Mouse (Mus musculus): ENCODE measurements around the gene Adamts13. TPM values are rescaled to one million over a fixed set of nuclear protein-coding genes. Genes with fewer than 3 reads are reported as not detected.

Gene Adamts13
- polyA plus RNA-seq, 1 experiment, result 0.09 TPM

GRCm38 (mm10) chr2:27027618-27028436, 54.6 kb downstream of the Adamts13 start, which contains the start of gene Slc2a6:
TSS of gene Slc2a6 (minus strand) at chr2:27027998.
- Histone ChIP-seq H3K79me2 (ENCODE audit: control insufficient read depth, insufficient read depth) (no peaks in the 10 kb centered on the region), H3ac (ENCODE audit: control insufficient read depth, insufficient read length, low read depth) (no peak within 1 kb of the TSS), H3K79me3 (ENCODE audit: low read depth) (no peaks in the 10 kb centered on the region), H3K36me3 (ENCODE audit: control insufficient read depth, insufficient read depth) (no peaks in the 10 kb centered on the region), H3K27me3 (ENCODE audit: control insufficient read depth, insufficient read depth, insufficient read length) (peaks cover 14% of the 10 kb centered on the region), H3K4me3 (ENCODE audit: insufficient read depth, poor library complexity, severe bottlenecking) (no peak within 1 kb of the TSS)
- TF ChIP-seq MAX (IDR thresholded peaks at IDR 0.05), result peak; percentile 72
- TF ChIP-seq FOSL1 (IDR thresholded peaks at IDR 0.05; ENCODE audit: insufficient read depth, low read length, poor library complexity, severe bottlenecking), result no peak

GRCm38 (mm10) chr2:27028437-27029015, 55.3 kb downstream of the Adamts13 start:
- Histone ChIP-seq H3K27me3 (ENCODE audit: control insufficient read depth, insufficient read depth, insufficient read length) (peaks cover 14% of the 10 kb centered on the region), H3K4me3 (ENCODE audit: insufficient read depth, poor library complexity, severe bottlenecking) (no peak overlapping the region), H3K79me2 (ENCODE audit: control insufficient read depth, insufficient read depth) (no peaks in the 10 kb centered on the region), H3K36me3 (ENCODE audit: control insufficient read depth, insufficient read depth) (no peaks in the 10 kb centered on the region), H3ac (ENCODE audit: control insufficient read depth, insufficient read length, low read depth) (no peak overlapping the region), H3K79me3 (ENCODE audit: low read depth) (no peaks in the 10 kb centered on the region)
- no peak for TF ChIP-seq MYOG (IDR thresholded peaks at IDR 0.05; ENCODE audit: control insufficient read depth, extremely low read depth, insufficient read length)
- no peak for TF ChIP-seq MYOD1 (IDR thresholded peaks at IDR 0.05; ENCODE audit: control insufficient read depth, insufficient read length, low read depth)
- no peak for TF ChIP-seq CEBPB (IDR thresholded peaks at IDR 0.05; ENCODE audit: low read depth)
- TF ChIP-seq FOSL1 (IDR thresholded peaks at IDR 0.05; ENCODE audit: insufficient read depth, low read length, poor library complexity, severe bottlenecking), result no peak
- no peak for TF ChIP-seq MAX (IDR thresholded peaks at IDR 0.05)
- TF ChIP-seq USF1 (IDR thresholded peaks at IDR 0.05; ENCODE audit: low read depth), result no peak
- no peak for TF ChIP-seq CTCF (IDR thresholded peaks at IDR 0.05; ENCODE audit: control insufficient read depth, insufficient read depth, insufficient read length)

- TF ChIP-seq CEBPB (IDR thresholded peaks at IDR 0.05; ENCODE audit: low read depth), result no peak
- TF ChIP-seq FOSL1 (IDR thresholded peaks at IDR 0.05; ENCODE audit: insufficient read depth, low read length, poor library complexity, severe bottlenecking), result no peak
- TF ChIP-seq MAX (IDR thresholded peaks at IDR 0.05), result no peak
- TF ChIP-seq MYOD1 (IDR thresholded peaks at IDR 0.05; ENCODE audit: control insufficient read depth, insufficient read length, low read depth), result no peak
- TF ChIP-seq MYOG (IDR thresholded peaks at IDR 0.05; ENCODE audit: control insufficient read depth, extremely low read depth, insufficient read length), result no peak
- TF ChIP-seq USF1 (IDR thresholded peaks at IDR 0.05; ENCODE audit: low read depth), result no peak
- no peak for TF ChIP-seq CTCF (IDR thresholded peaks at IDR 0.05; ENCODE audit: control insufficient read depth, insufficient read depth, insufficient read length)
- Histone ChIP-seq H3K79me3 (ENCODE audit: low read depth) (no peaks in the 10 kb centered on the region), H3K79me2 (ENCODE audit: control insufficient read depth, insufficient read depth) (no peaks in the 10 kb centered on the region), H3ac (ENCODE audit: control insufficient read depth, insufficient read length, low read depth) (no peak overlapping the region), H3K27me3 (ENCODE audit: control insufficient read depth, insufficient read depth, insufficient read length) (peaks cover 5% of the 10 kb centered on the region), H3K4me3 (ENCODE audit: insufficient read depth, poor library complexity, severe bottlenecking) (no peak overlapping the region), H3K36me3 (ENCODE audit: control insufficient read depth, insufficient read depth) (no peaks in the 10 kb centered on the region)
Measured at GRCm38 (mm10) chr2:27032361-27032760, 59.1 kb downstream of the Adamts13 start.

- TF ChIP-seq FOSL1 (IDR thresholded peaks at IDR 0.05; ENCODE audit: insufficient read depth, low read length, poor library complexity, severe bottlenecking), result no peak
- Histone ChIP-seq H3K27me3 (ENCODE audit: control insufficient read depth, insufficient read depth, insufficient read length) (peaks cover 9% of the 10 kb centered on the region), H3K79me3 (ENCODE audit: low read depth) (no peaks in the 10 kb centered on the region), H3K79me2 (ENCODE audit: control insufficient read depth, insufficient read depth) (no peaks in the 10 kb centered on the region), H3K4me3 (ENCODE audit: insufficient read depth, poor library complexity, severe bottlenecking) (no peak overlapping the region), H3K36me3 (ENCODE audit: control insufficient read depth, insufficient read depth) (no peaks in the 10 kb centered on the region), H3ac (ENCODE audit: control insufficient read depth, insufficient read length, low read depth) (no peak overlapping the region)
Measured at GRCm38 (mm10) chr2:27036003-27036402, 62.8 kb downstream of the Adamts13 start.

- Histone ChIP-seq H3K79me3 (ENCODE audit: low read depth) (no peaks in the 10 kb centered on the region), H3K36me3 (ENCODE audit: control insufficient read depth, insufficient read depth) (no peaks in the 10 kb centered on the region), H3K79me2 (ENCODE audit: control insufficient read depth, insufficient read depth) (no peaks in the 10 kb centered on the region), H3K27me3 (ENCODE audit: control insufficient read depth, insufficient read depth, insufficient read length) (peaks cover 16% of the 10 kb centered on the region), H3K4me3 (ENCODE audit: insufficient read depth, poor library complexity, severe bottlenecking) (no peak overlapping the region), H3ac (ENCODE audit: control insufficient read depth, insufficient read length, low read depth) (no peak overlapping the region)
- TF ChIP-seq FOSL1 (IDR thresholded peaks at IDR 0.05; ENCODE audit: insufficient read depth, low read length, poor library complexity, severe bottlenecking), result no peak
- TF ChIP-seq MAX (IDR thresholded peaks at IDR 0.05), result no peak
- no peak for TF ChIP-seq MYOG (IDR thresholded peaks at IDR 0.05; ENCODE audit: control insufficient read depth, extremely low read depth, insufficient read length)
- no peak for TF ChIP-seq CTCF (IDR thresholded peaks at IDR 0.05; ENCODE audit: control insufficient read depth, insufficient read depth, insufficient read length)
- no peak for TF ChIP-seq MYOD1 (IDR thresholded peaks at IDR 0.05; ENCODE audit: control insufficient read depth, insufficient read length, low read depth)
- no peak for TF ChIP-seq CEBPB (IDR thresholded peaks at IDR 0.05; ENCODE audit: low read depth)
- no peak for TF ChIP-seq USF1 (IDR thresholded peaks at IDR 0.05; ENCODE audit: low read depth)
Measured at GRCm38 (mm10) chr2:27037008-27037407, 63.8 kb downstream of the Adamts13 start.

- TF ChIP-seq FOSL1 (IDR thresholded peaks at IDR 0.05; ENCODE audit: insufficient read depth, low read length, poor library complexity, severe bottlenecking), result no peak
- peak; percentile 56 for TF ChIP-seq CTCF (IDR thresholded peaks at IDR 0.05; ENCODE audit: control insufficient read depth, insufficient read depth, insufficient read length)
- Histone ChIP-seq H3K79me3 (ENCODE audit: low read depth) (no peaks in the 10 kb centered on the region), H3K79me2 (ENCODE audit: control insufficient read depth, insufficient read depth) (no peaks in the 10 kb centered on the region), H3ac (ENCODE audit: control insufficient read depth, insufficient read length, low read depth) (no peak overlapping the region), H3K27me3 (ENCODE audit: control insufficient read depth, insufficient read depth, insufficient read length) (peaks cover 26% of the 10 kb centered on the region), H3K4me3 (ENCODE audit: insufficient read depth, poor library complexity, severe bottlenecking) (no peak overlapping the region), H3K36me3 (ENCODE audit: control insufficient read depth, insufficient read depth) (no peaks in the 10 kb centered on the region)
Measured at GRCm38 (mm10) chr2:27038596-27038995, 65.4 kb downstream of the Adamts13 start.
